Mouse (Mus musculus): ENCODE results near the gene Smim17.

DNA sequence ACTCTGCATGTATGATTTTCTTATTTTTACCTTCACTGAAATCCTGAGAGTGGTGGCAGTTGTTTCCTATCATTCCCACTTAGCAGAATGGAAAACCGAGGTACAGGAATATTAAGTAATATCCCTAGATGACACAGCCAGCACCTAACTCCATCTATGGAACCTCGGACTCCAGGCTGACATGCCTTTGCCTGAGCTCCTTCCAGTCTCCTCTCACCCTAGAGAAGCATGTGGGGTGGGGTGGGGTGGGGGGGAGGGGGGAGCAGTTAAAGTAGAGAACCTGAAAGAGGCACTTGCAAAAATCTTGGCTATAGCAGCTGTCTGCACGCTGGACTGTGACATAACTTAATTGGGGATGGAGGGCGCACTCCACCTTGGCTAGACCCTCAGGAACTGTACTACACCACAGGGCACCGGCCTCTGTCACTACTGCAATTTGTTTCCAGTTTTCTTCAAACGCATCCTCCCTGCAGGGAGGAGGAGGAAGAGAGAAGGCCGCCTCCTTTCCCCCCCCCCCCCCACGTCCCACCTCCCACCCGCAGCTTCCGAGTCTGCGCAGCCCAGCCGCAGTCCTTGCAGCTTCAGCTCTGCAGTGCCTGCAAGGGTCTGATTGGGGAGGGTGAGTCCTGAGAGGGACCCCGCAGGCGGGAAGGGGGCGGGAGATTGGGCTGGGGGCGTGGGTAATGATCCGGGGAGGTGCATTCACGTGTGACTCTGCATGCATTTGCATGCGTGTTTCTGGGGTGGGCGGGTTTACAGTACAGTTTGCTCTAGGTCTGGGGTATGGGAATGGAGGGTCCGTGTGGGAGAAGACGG, 16.3 kb downstream of the Smim17 start:
- no peak for TF ChIP-seq POLR2A (IDR thresholded peaks at IDR 0.05; ENCODE audit: extremely low read depth, insufficient read depth, low read length)
- TF ChIP-seq CTCF (IDR thresholded peaks at IDR 0.05; ENCODE audit: extremely low read depth, insufficient read depth, low read length) = no peak

Data from cortical plate, adult 2 months (tissue).